Mouse (Mus musculus) forebrain, embryonic 13.5 days (tissue): ENCODE measurements around the gene Pld1. TPM values are rescaled to one million over a fixed set of nuclear protein-coding genes. Genes with fewer than 3 reads are reported as not detected.

Experiments used
- ATAC-seq: fragments of 200-750 bp; cut with Nextera tagmentation; 2 replicates; pipeline ENCODE4 v1.8.0; 2017
- H3K27ac ChIP-seq: fragments of 300-500 bp; sonication (generic); 2 replicates; pipeline ENCODE4 v1.5.1; 2015; ENCODE audit warnings: inconsistent platforms, mild to moderate bottlenecking, moderate library complexity
- H3K27me3 ChIP-seq: fragments of 300-500 bp; sonication (generic); 2 replicates; pipeline ENCODE4 v1.6.1; 2015; ENCODE audit warnings: mild to moderate bottlenecking, inconsistent platforms
- H3K36me3 ChIP-seq: fragments of 300-500 bp; sonication (generic); 2 replicates; pipeline ENCODE4 v1.6.1; 2015; ENCODE audit warnings: mild to moderate bottlenecking, inconsistent platforms; ENCODE audit not compliant: poor library complexity, severe bottlenecking
- H3K4me1 ChIP-seq: fragments of 300-500 bp; sonication (generic); 2 replicates; pipeline ENCODE4 v1.6.1; 2015; ENCODE audit warnings: inconsistent platforms
- H3K4me2 ChIP-seq: fragments of 300-500 bp; sonication (generic); 2 replicates; pipeline ENCODE4 v1.6.1; 2015; ENCODE audit warnings: inconsistent platforms, mild to moderate bottlenecking, moderate library complexity
- H3K4me3 ChIP-seq: fragments of 300-500 bp; sonication (generic); 2 replicates; pipeline ENCODE4 v1.5.1; 2015; ENCODE audit warnings: mild to moderate bottlenecking, inconsistent platforms
- H3K9ac ChIP-seq: fragments of 300-500 bp; sonication (generic); 2 replicates; pipeline ENCODE4 v1.6.1; 2015; ENCODE audit warnings: mild to moderate bottlenecking, inconsistent platforms
- H3K9me3 ChIP-seq: fragments of 300-500 bp; sonication (generic); replicated peaks from 2 replicates; pipeline ENCODE4 v1.6.1; 2016; ENCODE audit warnings: inconsistent platforms
- WGBS: fragments of 180-500 bp; shearing (Covaris S2); methylation state at CpG from one replicate; pipeline ENCODE4 v1.1.7; 2015; 5-methylcytosine and 5-hydroxymethylcytosine counted together
- polyA plus RNA-seq: library from polyadenylated mRNA; unstranded; fragments of >200 nt; fragmentation: Nextera tagmentation; extraction: Ambion mirVana; gene quantifications from 2 replicates; pipeline ENCODE4 v1.2.1, GENCODE M21; 2015

Gene Pld1
- polyA plus RNA-seq, 1 experiment from 2014 or later, result 2.7 TPM

DNA sequence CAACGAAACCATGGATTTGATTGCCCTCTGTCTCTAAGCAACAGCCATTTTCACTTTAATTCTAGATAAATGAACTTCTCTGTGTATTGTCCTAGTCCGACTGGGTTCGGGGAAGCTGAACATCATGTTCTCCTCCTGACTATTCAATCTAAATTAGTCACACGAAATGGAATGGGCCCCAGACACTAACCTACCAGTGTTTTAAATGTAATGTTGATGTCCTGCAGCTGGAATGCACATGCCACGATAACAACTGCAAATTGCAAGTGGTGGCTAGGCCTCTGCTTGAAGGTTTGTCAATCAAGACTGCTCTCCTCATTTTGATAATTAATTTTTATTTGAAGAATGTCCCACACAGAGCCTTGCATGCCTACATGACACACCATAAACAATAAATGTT, 203.2 kb downstream of the Pld1 start:
- Histone ChIP-seq H3K27me3 (no peaks in the 10 kb centered on the region), H3K27ac (no peak overlapping the region), H3K4me1 (no peaks in the 10 kb centered on the region), H3K9me3 (no peaks in the 10 kb centered on the region; the same call in 1 of the 2 replicates), H3K36me3 (no peaks in the 10 kb centered on the region), H3K4me3 (no peak overlapping the region), H3K9ac (no peak overlapping the region), H3K4me2 (no peak overlapping the region)
- ATAC-seq, result no peak
- 87% methylated on average over 5 of the region's 5 CpGs for WGBS

DNA sequence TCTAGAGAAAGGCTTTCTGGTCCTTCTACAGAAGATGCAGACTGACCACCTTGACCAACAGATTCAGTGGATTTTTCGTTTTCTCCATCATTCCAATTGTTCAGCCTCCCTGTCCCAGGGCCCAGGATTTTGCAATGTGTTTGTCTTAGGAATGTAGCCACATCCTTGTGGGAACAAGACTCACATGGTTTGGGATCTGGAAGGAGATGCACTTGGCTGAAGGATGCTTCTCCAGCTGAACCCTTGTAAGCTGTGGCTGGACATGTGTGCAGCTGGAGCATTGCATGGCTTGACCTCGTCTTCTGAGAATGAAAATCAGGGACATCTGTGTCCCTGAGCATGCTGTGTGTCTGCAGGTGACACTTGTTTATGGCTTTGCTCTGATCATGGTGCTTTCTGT, 203.6 kb downstream of the Pld1 start:
- H3K27ac ChIP-seq, result no peak overlapping the region
- no peaks in the 10 kb centered on the region for H3K4me1 ChIP-seq
- no peak for ATAC-seq
- no peaks in the 10 kb centered on the region; the same call in 1 of the 2 replicates for H3K9me3 ChIP-seq
- H3K9ac ChIP-seq, result no peak overlapping the region
- 79% methylated on average over 2 of the region's 2 CpGs for WGBS
- H3K4me3 ChIP-seq, result no peak overlapping the region
- H3K4me2 ChIP-seq, result no peak overlapping the region
- H3K36me3 ChIP-seq, result no peaks in the 10 kb centered on the region
- H3K27me3 ChIP-seq, result no peaks in the 10 kb centered on the region

DNA sequence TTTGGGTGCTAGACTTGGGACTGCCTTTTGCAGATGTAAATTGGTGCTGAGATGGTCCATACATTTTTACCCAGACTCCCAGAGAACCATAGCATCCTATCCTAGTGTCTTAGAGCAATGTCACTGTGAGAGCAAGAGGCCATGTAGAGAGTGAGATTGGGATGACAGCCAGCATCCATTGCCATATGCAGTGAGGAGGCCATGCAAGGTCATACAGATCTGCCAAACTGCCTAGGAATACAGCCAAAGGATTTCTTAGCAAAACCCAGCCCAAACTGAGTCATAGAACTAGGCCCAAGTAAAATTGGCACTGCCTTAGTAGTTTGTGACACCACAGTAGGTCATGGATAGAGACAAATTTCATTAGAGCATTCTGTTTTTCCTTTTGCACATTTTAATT, 206.2 kb downstream of the Pld1 start:
- Histone ChIP-seq H3K27ac (no peak overlapping the region), H3K9ac (no peak overlapping the region), H3K4me2 (no peak overlapping the region), H3K9me3 (no peaks in the 10 kb centered on the region; the same call in 1 of the 2 replicates), H3K27me3 (no peaks in the 10 kb centered on the region), H3K4me1 (no peaks in the 10 kb centered on the region), H3K4me3 (no peak overlapping the region), H3K36me3 (no peaks in the 10 kb centered on the region)
- no peak for ATAC-seq

DNA sequence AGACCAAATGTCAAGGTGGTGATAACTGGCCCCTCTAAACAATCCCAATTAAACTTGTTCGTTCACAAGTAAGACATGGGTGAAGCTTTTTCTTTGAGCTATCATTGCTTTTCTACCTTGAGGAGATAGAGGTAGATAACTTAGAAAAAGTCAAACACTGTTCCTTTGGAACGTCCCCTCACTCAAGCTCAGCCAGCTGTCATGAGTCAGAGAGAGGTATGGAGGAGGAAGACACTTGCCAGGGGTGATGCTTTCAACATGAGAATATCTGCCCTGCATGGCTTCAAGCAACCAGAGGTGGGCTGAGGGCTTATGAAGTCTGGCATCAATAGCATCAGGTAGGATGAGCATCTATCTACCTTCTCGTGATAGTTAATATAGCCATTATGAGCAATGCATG, 207.0 kb downstream of the Pld1 start:
- Histone ChIP-seq H3K4me2 (no peak overlapping the region), H3K4me1 (no peaks in the 10 kb centered on the region)
- WGBS, result 89% methylated on average over 3 of the region's 3 CpGs

DNA sequence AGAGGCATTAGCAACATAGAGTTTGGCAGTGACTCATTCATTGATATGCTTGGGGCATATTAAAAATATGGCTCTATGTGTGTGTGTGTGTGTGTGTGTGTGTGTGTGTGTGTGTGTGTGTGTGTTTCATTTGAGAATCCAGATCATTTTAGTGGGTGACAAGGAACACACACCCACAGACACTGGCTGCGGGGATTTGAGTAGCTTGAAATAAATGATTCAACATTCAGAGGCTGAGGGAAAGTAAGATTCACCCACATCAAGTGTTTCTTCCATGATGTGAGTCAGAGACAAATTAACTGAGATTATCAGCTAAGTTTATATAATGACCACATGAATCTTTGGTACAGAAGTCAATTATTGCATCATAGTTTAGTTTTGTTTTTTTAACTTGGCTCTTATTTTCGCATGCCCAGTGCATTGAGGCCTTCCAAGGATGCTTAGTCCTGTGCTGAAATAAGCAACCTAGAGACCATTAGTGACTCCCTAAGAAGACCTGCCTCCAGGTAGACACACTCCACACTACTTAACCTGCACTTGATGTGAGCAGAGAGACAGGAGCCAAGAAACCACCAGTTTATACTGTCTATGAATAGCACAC, 211.3 kb downstream of the Pld1 start:
- H3K9ac ChIP-seq, result no peak overlapping the region
- H3K27me3 ChIP-seq, result no peaks in the 10 kb centered on the region
- H3K4me3 ChIP-seq, result no peak overlapping the region
- no peaks in the 10 kb centered on the region for H3K36me3 ChIP-seq
- no peak for ATAC-seq
- H3K27ac ChIP-seq, result no peak overlapping the region
- 99% methylated on average over 2 of the region's 2 CpGs for WGBS
- H3K9me3 ChIP-seq, result no peaks in the 10 kb centered on the region
- no peaks in the 10 kb centered on the region for H3K4me1 ChIP-seq
- H3K4me2 ChIP-seq, result no peak overlapping the region

More for the DNA sequence above, 207.0 kb downstream of the Pld1 start:
- Histone ChIP-seq H3K9me3 (no peaks in the 10 kb centered on the region; the same call in 1 of the 2 replicates), H3K36me3 (no peaks in the 10 kb centered on the region), H3K9ac (no peak overlapping the region), H3K27ac (no peak overlapping the region), H3K4me3 (no peak overlapping the region), H3K27me3 (no peaks in the 10 kb centered on the region)
- no peak for ATAC-seq

DNA sequence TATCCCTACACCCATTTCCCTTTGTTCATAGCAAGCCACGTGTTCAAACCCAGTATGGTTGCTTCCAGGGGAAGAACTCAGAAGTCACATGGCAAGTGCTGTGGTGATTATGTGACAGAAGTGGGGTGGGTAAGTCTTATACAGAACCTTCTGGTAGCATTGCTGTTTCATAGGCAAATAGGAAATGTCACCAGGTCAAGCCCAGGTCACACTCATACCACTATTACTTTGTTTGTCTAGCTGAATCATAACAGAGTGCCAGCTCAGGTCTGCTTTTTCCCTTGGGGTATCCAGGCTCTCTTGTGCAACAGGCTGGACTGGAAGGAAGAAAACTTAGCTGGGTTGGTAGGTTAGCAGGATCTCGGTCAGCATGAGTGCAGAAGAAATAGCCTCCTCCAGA, 219.5 kb downstream of the Pld1 start:
- Histone ChIP-seq H3K9me3 (no peaks in the 10 kb centered on the region), H3K36me3 (no peaks in the 10 kb centered on the region), H3K27ac (no peak overlapping the region), H3K4me3 (no peak overlapping the region), H3K4me1 (no peaks in the 10 kb centered on the region), H3K27me3 (no peaks in the 10 kb centered on the region), H3K9ac (no peak overlapping the region), H3K4me2 (no peak overlapping the region)
- 77% methylated on average over 2 of the region's 2 CpGs for WGBS
- ATAC-seq, result no peak

DNA sequence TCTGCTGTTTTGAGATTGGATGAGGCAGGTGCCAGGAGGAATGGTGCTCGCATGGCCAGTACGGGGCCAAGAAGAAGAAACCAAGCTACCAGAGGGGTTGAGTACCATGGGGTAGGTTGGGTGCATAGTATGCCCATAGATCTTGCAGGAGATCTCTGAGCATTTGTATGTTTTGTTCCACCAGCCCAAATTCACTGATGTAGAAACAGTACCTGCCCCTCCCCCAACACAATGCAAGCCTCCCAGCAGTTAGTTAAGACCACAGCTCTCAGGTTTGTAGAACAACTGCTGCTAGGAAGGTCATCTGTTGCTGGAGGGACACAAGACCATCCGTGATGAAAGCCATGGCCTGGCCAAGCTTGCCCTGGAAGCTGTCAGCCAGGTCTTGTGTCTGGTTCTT, 220.4 kb downstream of the Pld1 start:
- Histone ChIP-seq H3K4me3 (no peak overlapping the region), H3K9ac (no peak overlapping the region), H3K27ac (no peak overlapping the region), H3K4me2 (no peak overlapping the region), H3K27me3 (no peaks in the 10 kb centered on the region), H3K4me1 (no peaks in the 10 kb centered on the region), H3K36me3 (no peaks in the 10 kb centered on the region), H3K9me3 (no peaks in the 10 kb centered on the region)
- ATAC-seq, result no peak
- 98% methylated on average over 3 of the region's 3 CpGs for WGBS

DNA sequence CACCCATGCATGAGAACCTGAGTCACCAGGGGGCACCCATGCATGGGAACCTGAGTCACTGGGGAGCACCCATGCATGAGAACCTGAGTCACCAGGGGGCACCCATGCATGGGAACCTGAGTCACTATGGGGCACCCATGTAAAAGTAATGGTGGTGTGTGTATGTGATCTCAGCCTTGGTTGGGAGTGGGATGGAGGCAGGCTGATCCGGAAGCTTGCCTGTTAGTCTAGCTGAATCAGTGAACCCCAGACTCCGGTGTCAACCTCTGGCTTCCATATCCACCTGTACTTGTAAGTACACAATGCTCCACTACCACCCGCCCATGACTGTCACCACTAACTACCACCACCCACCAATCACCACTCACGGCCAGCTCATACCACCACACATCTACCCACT, 223.9 kb downstream of the Pld1 start:
- ATAC-seq, result no peak
- H3K9ac ChIP-seq, result no peak overlapping the region
- H3K27ac ChIP-seq, result no peak overlapping the region
- H3K4me1 ChIP-seq, result no peaks in the 10 kb centered on the region
- 98% methylated on average over 4 of the region's 4 CpGs for WGBS
- H3K4me3 ChIP-seq, result no peak overlapping the region
- H3K36me3 ChIP-seq, result no peaks in the 10 kb centered on the region
- no peaks in the 10 kb centered on the region for H3K27me3 ChIP-seq
- no peaks in the 10 kb centered on the region for H3K9me3 ChIP-seq
- H3K4me2 ChIP-seq, result no peak overlapping the region

DNA sequence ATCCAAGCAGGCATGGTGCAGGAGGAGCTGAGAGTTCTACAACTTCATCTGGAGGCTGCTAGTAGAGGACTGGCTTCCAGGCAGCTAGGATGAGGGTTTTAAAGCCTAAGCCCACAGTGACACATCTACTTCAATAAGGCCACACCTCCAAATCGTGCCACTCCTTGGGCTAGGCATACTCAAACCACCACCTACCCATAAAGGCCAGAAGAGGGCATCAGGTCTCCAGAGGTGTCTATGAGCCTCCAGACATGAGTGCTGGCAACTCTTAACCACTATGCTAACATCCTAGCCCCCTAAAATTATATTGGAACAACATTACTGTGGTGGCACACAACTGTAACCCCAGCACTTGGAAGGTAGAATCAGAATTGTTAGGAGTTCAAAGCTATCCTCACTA, 226.2 kb downstream of the Pld1 start:
- Histone ChIP-seq H3K4me3 (no peak overlapping the region), H3K9me3 (no peaks in the 10 kb centered on the region), H3K27ac (no peak overlapping the region), H3K27me3 (no peaks in the 10 kb centered on the region), H3K4me1 (no peaks in the 10 kb centered on the region), H3K36me3 (no peaks in the 10 kb centered on the region), H3K9ac (no peak overlapping the region), H3K4me2 (no peak overlapping the region)
- 60% methylated on average over 1 of the region's 1 CpGs for WGBS
- no peak for ATAC-seq

DNA sequence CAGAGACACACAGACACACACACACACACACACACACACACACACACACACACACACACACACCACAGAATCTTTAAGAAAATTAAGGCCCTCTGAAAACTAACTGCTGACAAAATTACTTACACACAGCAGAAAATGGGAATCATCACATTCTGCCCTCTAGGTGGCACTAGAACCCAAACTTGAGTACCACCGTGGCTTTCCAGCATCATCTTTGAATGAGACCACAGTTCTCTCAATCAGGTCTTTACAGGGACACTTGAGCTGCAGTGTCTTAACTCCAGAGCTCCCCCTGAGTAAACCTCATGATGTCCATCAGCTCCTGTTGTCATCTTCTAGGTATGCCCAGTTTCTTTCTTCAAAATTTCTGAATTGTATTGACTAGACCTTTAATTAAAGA, 227.1 kb downstream of the Pld1 start:
- H3K27ac ChIP-seq, result no peak overlapping the region
- no peak overlapping the region for H3K9ac ChIP-seq
- H3K4me2 ChIP-seq, result no peak overlapping the region
- no peaks in the 10 kb centered on the region for H3K27me3 ChIP-seq
- no peaks in the 10 kb centered on the region for H3K36me3 ChIP-seq
- H3K4me3 ChIP-seq, result no peak overlapping the region
- 0% methylated on average over 1 of the region's 1 CpGs for WGBS
- no peaks in the 10 kb centered on the region for H3K9me3 ChIP-seq
- H3K4me1 ChIP-seq, result no peaks in the 10 kb centered on the region
- peak; percentile 76 for ATAC-seq

DNA sequence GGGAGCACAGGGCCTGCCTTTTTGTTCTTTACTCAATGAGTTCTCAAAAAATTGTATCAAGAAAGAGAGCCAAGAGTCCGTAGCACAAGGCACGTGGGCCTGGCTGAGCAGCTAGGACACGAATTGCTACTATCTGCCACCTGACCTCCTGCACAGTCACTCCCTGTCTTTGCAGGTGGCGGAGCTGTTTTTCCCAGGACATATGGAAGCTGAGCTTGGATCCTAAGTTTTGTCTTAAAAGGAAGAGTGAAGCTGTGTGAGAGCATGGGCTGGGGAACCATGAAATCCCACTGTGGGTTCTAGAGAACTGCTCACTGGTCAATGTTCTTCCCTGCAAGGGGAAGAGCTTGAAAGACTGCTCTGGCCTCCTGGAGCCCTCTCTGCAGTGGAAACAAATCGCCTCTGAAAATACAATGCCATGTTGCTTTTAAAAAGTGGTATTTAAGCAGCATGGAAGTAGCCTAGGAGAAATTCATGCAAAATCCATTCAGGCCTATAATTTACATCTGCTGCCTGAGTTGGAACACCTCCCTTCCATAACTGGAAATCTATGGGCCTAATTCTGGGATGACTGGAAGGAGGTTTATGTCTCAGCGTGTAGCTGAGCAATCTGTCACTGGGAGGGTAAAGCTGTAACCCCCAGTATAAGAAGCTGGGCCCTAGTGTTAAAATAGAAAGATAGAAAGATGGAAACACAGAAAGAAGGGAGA, 229.5 kb downstream of the Pld1 start:
- Histone ChIP-seq H3K4me1 (peaks cover 8% of the 10 kb centered on the region), H3K27me3 (no peaks in the 10 kb centered on the region), H3K4me2 (no peak overlapping the region), H3K36me3 (no peaks in the 10 kb centered on the region), H3K9me3 (no peaks in the 10 kb centered on the region), H3K4me3 (no peak overlapping the region), H3K9ac (no peak overlapping the region), H3K27ac (no peak overlapping the region)
- WGBS, result 86% methylated on average over 6 of the region's 6 CpGs
- no peak for ATAC-seq

DNA sequence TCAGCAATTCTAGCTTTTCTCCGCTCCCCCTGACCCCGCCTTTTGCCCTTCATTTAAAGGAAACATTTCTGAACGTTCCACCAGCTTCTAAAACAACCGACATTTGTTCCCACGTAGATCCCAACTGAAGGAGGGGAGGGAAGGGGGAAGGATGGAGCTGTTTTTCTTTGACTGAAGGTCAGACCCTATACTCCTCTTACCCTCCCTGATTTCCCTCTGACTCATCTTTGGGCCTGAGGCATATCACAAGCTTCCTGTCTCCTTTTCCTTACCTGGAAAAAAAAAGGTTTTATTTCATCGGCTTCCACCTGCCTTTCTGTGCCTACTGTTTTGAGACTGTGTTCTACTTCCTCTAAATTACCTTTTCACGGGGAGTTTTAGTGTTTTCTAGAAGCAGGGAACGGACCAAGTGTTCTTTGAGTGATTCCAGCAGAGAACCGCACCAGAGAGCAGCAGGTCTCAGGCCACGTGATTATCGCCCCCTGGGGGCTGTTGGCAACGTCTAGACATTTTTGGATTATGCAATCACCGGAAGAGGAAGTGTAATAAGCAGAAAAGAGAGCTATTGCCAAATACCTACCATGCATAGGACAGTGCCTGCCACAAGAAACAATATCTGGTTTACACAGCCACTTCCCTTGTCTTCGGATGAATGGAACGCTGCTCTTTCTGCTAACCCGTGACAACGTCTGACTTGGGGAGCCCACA, 232.6 kb downstream of the Pld1 start:
- Histone ChIP-seq H3K36me3 (no peaks in the 10 kb centered on the region), H3K27ac (no peak overlapping the region), H3K27me3 (no peaks in the 10 kb centered on the region), H3K9ac (no peak overlapping the region), H3K9me3 (no peaks in the 10 kb centered on the region), H3K4me2 (no peak overlapping the region), H3K4me3 (no peak overlapping the region), H3K4me1 (peaks cover 16% of the 10 kb centered on the region)
- ATAC-seq, result no peak
- 50% methylated on average over 17 of the region's 17 CpGs for WGBS
